Mouse (Mus musculus) neural tube, embryonic 12.5 days (tissue): ENCODE measurements around the gene Slc6a14. TPM values are rescaled to one million over a fixed set of nuclear protein-coding genes. Genes with fewer than 3 reads are reported as not detected.

Source experiments
- ATAC-seq: fragments of 200-750 bp; cut with Nextera tagmentation; 2 replicates; pipeline ENCODE4 v1.8.0; 2017; ENCODE audit warnings: low read depth, mild to moderate bottlenecking, moderate TSS enrichment, moderate library complexity; ENCODE audit not compliant: low FRiP score
- H3K27ac ChIP-seq: fragments of 300-500 bp; sonication (generic); 2 replicates; pipeline ENCODE4 v1.5.1; 2016
- H3K27me3 ChIP-seq: fragments of 300-500 bp; sonication (generic); replicated peaks from 2 replicates; pipeline ENCODE4 v1.6.1; 2016; ENCODE audit warnings: mild to moderate bottlenecking
- H3K36me3 ChIP-seq: fragments of 300-500 bp; sonication (generic); 2 replicates; pipeline ENCODE4 v1.6.1; 2016; ENCODE audit warnings: mild to moderate bottlenecking
- H3K4me1 ChIP-seq: fragments of 300-500 bp; sonication (generic); 2 replicates; pipeline ENCODE4 v1.6.1; 2016
- H3K4me2 ChIP-seq: fragments of 300-500 bp; sonication (generic); replicated peaks from 2 replicates; pipeline ENCODE4 v1.6.1; 2016; ENCODE audit warnings: mild to moderate bottlenecking
- H3K4me3 ChIP-seq: fragments of 300-500 bp; sonication (generic); 2 replicates; pipeline ENCODE4 v1.5.1; 2016
- H3K9ac ChIP-seq: fragments of 300-500 bp; sonication (generic); 2 replicates; pipeline ENCODE4 v1.6.1; 2016; ENCODE audit warnings: mild to moderate bottlenecking
- H3K9me3 ChIP-seq: fragments of 300-500 bp; sonication (generic); 2 replicates; pipeline ENCODE4 v1.6.1; 2016; ENCODE audit warnings: mild to moderate bottlenecking
- WGBS: fragments of 180-500 bp; shearing (Covaris S2); methylation state at CpG from one replicate; pipeline ENCODE4 v1.1.7; 2016; 5-methylcytosine and 5-hydroxymethylcytosine counted together
- polyA plus RNA-seq: library from polyadenylated mRNA; unstranded; fragments of >200 nt; fragmentation: Nextera tagmentation; extraction: Ambion mirVana; gene quantifications from 2 replicates; pipeline ENCODE4 v1.2.1, GENCODE M21; 2016

The Slc6a14 gene
- polyA plus RNA-seq = 0.08 and 0.14 TPM in 2 replicates

DNA sequence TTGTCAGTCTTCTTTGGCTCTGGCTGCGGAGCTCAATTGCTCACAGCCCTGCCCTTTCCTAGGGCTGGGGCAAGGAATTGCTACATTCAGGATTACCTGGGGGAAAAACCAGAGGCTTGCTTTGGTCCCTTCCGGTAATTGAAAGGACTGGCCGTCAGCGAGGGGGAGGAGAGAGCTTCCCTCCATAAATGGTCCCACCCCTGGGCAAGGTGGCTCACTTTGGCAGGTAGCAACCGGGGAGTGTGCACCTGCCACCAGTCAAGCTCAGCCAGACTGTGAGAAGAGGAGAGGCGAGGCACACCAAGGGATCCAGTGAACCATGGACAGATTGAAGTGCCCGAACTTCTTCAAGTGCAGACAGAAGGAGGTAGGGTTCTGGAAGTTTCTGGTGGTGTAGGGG lies at the start of gene Slc6a14:
Gene Slc6a14, plus strand, starts transcription at position 68 of the 400 bp plus-strand sequence.
- H3K27me3 ChIP-seq = no peaks in the 10 kb centered on the region
- H3K9me3 ChIP-seq = no peaks in the 10 kb centered on the region
- no peak within 1 kb of the TSS for H3K9ac ChIP-seq
- H3K4me2 ChIP-seq = no peak within 1 kb of the TSS
- no peaks in the 10 kb centered on the region for H3K4me1 ChIP-seq
- ATAC-seq = no peak
- 74% methylated on average over 7 of the region's 7 CpGs for WGBS
- H3K4me3 ChIP-seq = no peak within 1 kb of the TSS
- H3K36me3 ChIP-seq = no peaks in the 10 kb centered on the region
- no peak within 1 kb of the TSS for H3K27ac ChIP-seq

DNA sequence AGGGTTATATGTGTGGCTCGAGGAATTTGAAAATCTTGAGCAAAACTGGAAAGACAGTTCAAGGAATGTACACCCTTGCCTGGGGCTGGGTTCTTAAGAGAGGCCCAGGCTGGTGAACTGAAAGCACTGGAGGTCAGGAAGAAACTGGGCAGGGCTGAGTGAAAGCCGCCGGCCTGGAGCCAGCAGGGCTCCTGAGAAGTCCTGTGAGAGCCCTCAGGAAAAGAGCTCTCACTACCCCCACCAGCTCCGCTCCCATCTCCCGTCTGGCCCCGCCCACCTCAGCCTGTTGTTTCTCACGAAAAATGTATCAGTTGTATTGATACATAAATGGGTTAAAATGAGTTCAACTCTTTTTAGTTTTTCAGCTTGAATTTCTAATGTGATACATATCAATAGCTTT lies 43.8 kb upstream of the Slc6a14 start:
- Histone ChIP-seq H3K27me3 (no peaks in the 10 kb centered on the region), H3K36me3 (no peaks in the 10 kb centered on the region), H3K4me3 (no peak overlapping the region), H3K9ac (no peak overlapping the region), H3K4me1 (no peaks in the 10 kb centered on the region), H3K4me2 (no peak overlapping the region), H3K27ac (no peak overlapping the region), H3K9me3 (no peaks in the 10 kb centered on the region)
- no peak for ATAC-seq
- WGBS = 24% methylated on average over 7 of the region's 7 CpGs

DNA sequence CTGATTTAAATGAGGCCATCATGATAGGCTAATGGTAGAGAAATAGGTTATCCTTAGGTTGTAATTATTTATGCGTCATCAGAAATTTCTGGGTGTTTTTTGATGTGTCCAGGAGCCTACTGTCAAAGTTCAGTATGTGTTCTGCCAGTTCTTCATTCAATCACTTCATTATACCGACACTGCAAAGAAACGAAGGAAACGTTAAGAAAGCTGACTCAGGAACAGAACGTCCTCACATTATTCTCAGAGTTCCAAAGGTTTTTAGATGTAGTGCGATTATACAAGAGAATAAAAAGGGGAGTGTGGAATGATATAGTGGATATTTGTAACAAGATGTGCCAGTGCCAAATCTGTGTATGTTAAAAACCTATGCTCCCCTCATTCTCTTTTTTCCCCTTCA lies 19.5 kb upstream of the Slc6a14 start:
- no peaks in the 10 kb centered on the region for H3K4me1 ChIP-seq
- no peak overlapping the region for H3K4me2 ChIP-seq
- ATAC-seq = no peak
- no peaks in the 10 kb centered on the region for H3K9me3 ChIP-seq
- no peak overlapping the region for H3K9ac ChIP-seq
- no peaks in the 10 kb centered on the region for H3K27me3 ChIP-seq
- H3K27ac ChIP-seq = no peak overlapping the region
- H3K4me3 ChIP-seq = no peak overlapping the region
- H3K36me3 ChIP-seq = no peaks in the 10 kb centered on the region
- WGBS = 86% methylated on average over 6 of the region's 6 CpGs

DNA sequence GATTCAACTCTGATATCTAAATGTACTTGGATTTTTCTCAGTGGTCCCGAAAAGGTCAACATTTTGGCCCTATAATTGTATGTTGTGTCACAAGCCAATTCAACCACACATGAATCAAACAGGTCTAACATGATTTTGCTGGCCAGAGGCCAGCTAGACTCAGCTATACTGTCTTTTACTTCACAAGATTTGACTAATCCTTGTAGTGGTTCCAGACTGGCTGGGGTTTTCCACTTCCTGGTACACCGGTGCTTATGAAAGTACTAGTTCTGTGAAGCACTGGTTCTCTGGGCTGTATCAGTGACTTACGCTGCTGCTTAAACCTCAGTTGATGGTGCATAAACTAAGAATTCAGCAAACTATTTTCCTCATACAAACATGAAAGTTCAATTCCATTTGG lies 19.0 kb upstream of the Slc6a14 start:
- Histone ChIP-seq H3K27me3 (no peaks in the 10 kb centered on the region), H3K4me1 (no peaks in the 10 kb centered on the region), H3K36me3 (no peaks in the 10 kb centered on the region), H3K4me2 (no peak overlapping the region), H3K27ac (no peak overlapping the region), H3K4me3 (no peak overlapping the region), H3K9ac (no peak overlapping the region), H3K9me3 (no peaks in the 10 kb centered on the region)
- 93% methylated on average over 3 of the region's 3 CpGs for WGBS
- ATAC-seq = no peak

DNA sequence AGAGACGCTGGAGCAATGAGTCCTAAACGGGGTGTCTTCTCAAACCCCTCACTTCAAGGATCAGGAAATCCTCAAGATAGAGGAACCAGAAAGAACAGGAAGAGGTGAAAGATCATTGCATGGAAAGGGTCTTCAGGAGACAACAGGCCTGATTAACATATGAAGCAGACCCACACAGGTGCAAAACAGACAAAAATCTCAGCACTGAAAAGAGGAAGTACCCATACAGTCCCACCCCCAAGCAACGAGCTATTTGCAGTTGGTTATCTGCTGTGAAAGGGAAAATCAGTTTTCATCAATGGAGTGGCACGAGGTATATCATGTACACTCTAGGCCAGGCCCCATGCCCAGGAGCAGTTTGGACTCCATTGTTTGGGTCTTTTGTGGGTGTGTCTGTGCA lies 13.1 kb upstream of the Slc6a14 start:
- no peaks in the 10 kb centered on the region for H3K36me3 ChIP-seq
- H3K4me1 ChIP-seq = no peaks in the 10 kb centered on the region
- no peak overlapping the region for H3K4me3 ChIP-seq
- H3K27me3 ChIP-seq = no peaks in the 10 kb centered on the region
- H3K27ac ChIP-seq = no peak overlapping the region
- no peaks in the 10 kb centered on the region for H3K9me3 ChIP-seq
- no peak overlapping the region for H3K9ac ChIP-seq
- 82% methylated on average over 4 of the region's 4 CpGs for WGBS
- ATAC-seq = no peak
- H3K4me2 ChIP-seq = no peak overlapping the region

DNA sequence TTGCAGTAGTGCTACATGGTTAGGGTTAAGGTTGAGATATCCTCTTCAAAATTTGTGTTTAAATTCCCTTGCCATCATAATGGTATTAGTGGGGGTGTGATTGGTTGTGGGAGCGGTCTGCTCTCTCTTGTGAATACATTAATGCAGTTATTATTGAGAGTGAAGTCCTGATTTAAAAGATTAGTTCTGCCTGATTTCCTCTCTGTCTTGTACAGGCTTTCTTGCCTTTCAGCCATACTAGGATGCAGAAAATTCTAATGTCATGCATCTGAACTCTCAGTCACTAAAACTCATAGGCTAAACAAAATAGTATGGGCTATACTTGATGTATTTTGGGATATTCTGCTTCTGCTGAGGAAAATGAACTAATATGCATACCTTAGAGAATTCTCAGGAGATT lies 10.2 kb upstream of the Slc6a14 start:
- no peak overlapping the region for H3K27ac ChIP-seq
- H3K9ac ChIP-seq = no peak overlapping the region
- no peak overlapping the region for H3K4me2 ChIP-seq
- H3K36me3 ChIP-seq = no peaks in the 10 kb centered on the region
- no peak overlapping the region for H3K4me3 ChIP-seq
- H3K4me1 ChIP-seq = no peaks in the 10 kb centered on the region
- H3K27me3 ChIP-seq = no peaks in the 10 kb centered on the region
- 57% methylated on average over 1 of the region's 1 CpGs for WGBS
- no peak for ATAC-seq
- no peaks in the 10 kb centered on the region for H3K9me3 ChIP-seq

DNA sequence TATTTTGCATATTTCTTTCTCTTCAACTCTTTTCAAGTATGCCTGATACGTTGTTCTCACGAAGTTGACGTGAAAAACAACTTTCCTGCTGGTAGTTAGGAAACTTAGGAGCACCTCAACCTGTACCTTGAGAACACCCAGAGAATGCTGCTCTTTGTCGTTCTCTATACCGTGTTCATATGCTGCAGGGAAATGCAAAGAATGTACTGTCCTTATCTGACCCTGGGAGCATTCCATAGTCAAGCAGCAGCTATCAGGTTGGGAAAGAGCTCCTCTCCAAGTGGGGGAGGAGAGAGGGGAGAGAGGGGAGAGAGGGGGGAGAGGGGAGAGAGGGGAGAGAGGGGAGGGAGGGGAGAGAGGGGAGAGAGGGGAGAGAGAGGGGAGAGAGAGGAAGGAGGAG lies 597 bp downstream of the Slc6a14 start:
- no peaks in the 10 kb centered on the region for H3K27me3 ChIP-seq
- H3K9ac ChIP-seq = no peak overlapping the region
- no peak overlapping the region for H3K27ac ChIP-seq
- no peaks in the 10 kb centered on the region for H3K4me1 ChIP-seq
- H3K4me3 ChIP-seq = no peak overlapping the region
- H3K9me3 ChIP-seq = no peaks in the 10 kb centered on the region
- ATAC-seq = no peak
- H3K4me2 ChIP-seq = no peak overlapping the region
- H3K36me3 ChIP-seq = no peaks in the 10 kb centered on the region
- WGBS = 70% methylated on average over 5 of the region's 5 CpGs

DNA sequence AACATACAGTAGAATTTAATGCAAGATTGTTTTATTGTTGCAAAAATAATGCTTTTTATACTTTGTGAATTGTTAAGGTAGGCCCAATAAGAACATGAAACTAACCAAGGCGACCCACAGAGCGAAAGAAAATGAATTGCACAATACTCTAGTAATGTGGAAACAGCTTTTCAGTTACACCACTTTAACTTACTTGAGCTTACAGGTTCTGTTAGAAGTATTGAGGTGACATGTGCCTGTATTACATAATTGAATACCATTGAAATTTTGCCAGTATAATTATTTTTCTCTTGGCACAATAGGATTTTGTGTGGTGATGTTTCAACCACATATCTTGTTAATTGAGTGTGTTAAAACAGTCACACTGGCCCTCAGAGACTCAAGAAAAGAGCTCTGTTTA lies 2.2 kb downstream of the Slc6a14 start:
- 92% methylated on average over 2 of the region's 2 CpGs for WGBS
- no peaks in the 10 kb centered on the region for H3K9me3 ChIP-seq

DNA sequence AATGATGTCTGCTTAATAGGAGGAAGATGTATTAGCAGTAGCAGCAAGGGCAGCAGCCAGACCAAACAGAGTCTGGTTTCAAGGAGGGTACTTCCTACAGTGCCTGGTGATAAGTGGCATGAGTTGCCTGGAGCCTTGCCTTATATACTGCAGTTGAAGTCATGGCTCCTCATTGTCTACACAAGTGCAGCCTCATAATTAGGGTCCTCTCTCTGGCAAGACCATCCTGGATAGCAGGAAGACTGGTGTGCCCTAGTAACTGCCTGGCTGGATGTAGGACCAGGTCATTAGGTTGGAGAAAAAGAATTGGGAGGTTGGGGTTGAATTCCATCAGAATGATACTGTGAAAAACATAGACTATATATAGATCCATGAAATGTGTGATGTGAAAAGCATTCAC lies 30.3 kb downstream of the Slc6a14 start, which contains the start of gene Gm28269:
Gene Gm28269, minus strand, starts transcription at position 101 of the 400 bp plus-strand sequence.
- Histone ChIP-seq H3K27me3 (no peaks in the 10 kb centered on the region), H3K9ac (no peak within 1 kb of the TSS), H3K36me3 (no peaks in the 10 kb centered on the region), H3K27ac (no peak within 1 kb of the TSS), H3K4me3 (no peak within 1 kb of the TSS), H3K9me3 (no peaks in the 10 kb centered on the region), H3K4me2 (no peak within 1 kb of the TSS), H3K4me1 (no peaks in the 10 kb centered on the region)
- ATAC-seq = no peak

More for the DNA sequence above, 2.2 kb downstream of the Slc6a14 start:
- H3K27ac ChIP-seq = no peak overlapping the region
- no peak overlapping the region for H3K9ac ChIP-seq
- no peaks in the 10 kb centered on the region for H3K36me3 ChIP-seq
- no peaks in the 10 kb centered on the region for H3K4me1 ChIP-seq
- H3K4me3 ChIP-seq = no peak overlapping the region
- H3K4me2 ChIP-seq = no peak overlapping the region
- no peak for ATAC-seq
- H3K27me3 ChIP-seq = no peaks in the 10 kb centered on the region

Other genes with a start within 250 kb of the Slc6a14 start
- 6.6 and 8.3 TPM in 2 replicates for gene Agtr2, start 230.4 kb upstream of the Slc6a14 start, polyA plus RNA-seq
- gene Gm28269, start 30.2 kb downstream of the Slc6a14 start, polyA plus RNA-seq = not detected in 2 replicates